Mouse (Mus musculus) small intestine, adult 2 months (tissue): ENCODE data around the gene Ndufa1.

Source experiments
- CTCF ChIP-seq: fragments of 200-500 bp; IDR thresholded peaks from 2 replicates; pipeline ENCODE4 v1.5.1; 2012; ENCODE audit warnings: low read depth, mild to moderate bottlenecking, control low read depth, inconsistent platforms, low read length, moderate library complexity, mixed read lengths; ENCODE audit not compliant: insufficient replicate concordance, insufficient read length; ENCODE audit errors: extremely low read depth
- POLR2A ChIP-seq: fragments of 200-500 bp; IDR thresholded peaks from 2 replicates; pipeline ENCODE4 v1.6.1; 2012; ENCODE audit warnings: low read depth, mild to moderate bottlenecking, control low read depth, inconsistent platforms, low read length, moderate library complexity

GRCm38 (mm10) chrX:37163115-37163514 lies 27.8 kb downstream of the Ndufa1 start:
- no peak for TF ChIP-seq CTCF
- no peak for TF ChIP-seq POLR2A
